Mouse (Mus musculus) heart, postnatal 14 days (tissue): ENCODE measurements around the gene Tmem63a. TPM values are rescaled to one million over a fixed set of nuclear protein-coding genes. Genes with fewer than 3 reads are reported as not detected.

Experiments
- DNase-seq, 2 experiments: peaks; one replicate each; pipeline ENCODE4 v3.0.0; 2021 to 2022
- intact Hi-C: fragments of 180-260 bp; cut with DNase I; formaldehyde crosslinking; loops from one replicate; pipeline ENCODE4 v1.15.1; 2025
- total RNA-seq, 2 experiments: library from RNA; stranded (reverse); gene quantifications; 2 replicates each; pipeline ENCODE4 v1.2.3; 2021

Tmem63a gene
- total RNA-seq, 2 experiments from 2014 or later, result 14.9 to 15.3 TPM

DNA sequence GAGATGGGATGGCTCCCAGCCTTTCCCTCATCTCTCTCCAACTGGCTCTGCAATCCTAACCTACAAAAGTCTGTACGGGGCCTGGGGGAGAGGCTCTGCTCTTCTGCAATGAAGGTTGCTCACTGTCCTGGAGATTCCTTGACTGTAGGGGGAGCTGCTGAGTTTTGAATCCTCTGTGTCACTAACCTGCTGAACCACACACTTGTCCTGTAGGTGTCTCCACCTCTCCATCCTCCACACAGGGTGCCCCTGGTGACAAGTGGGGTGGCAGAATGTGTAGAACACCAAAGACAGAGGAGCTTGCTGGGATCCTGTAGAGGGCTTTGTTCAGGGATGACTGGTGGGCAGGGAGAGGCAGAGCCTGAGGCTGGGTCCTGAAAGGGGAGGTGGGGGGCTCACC, 80.1 kb downstream of the Tmem63a start:
- peak; percentile 41 to 72 for DNase-seq
- intact Hi-C loops, result loop anchor here (5.0 kb wide), 1 partner anchor 35 kb away; no protein-coding TSS in a partner anchor

Other genes with a start within 250 kb of the Tmem63a start
- gene Mixl1, start 245.3 kb upstream of the Tmem63a start, total RNA-seq, result not detected
- gene Acbd3, start 216.3 kb upstream of the Tmem63a start, total RNA-seq, result 10 to 100 TPM; 24.5 to 25.3 TPM
- 100 to 1,000 TPM; 659 to 710 TPM for gene H3f3a, start 128.4 kb upstream of the Tmem63a start, total RNA-seq
- 10 to 100 TPM; 12.4 to 14.9 TPM for gene Sde2, start 91.2 kb upstream of the Tmem63a start, total RNA-seq
- gene Lefty2, start 49.2 kb upstream of the Tmem63a start, total RNA-seq, result under 1 TPM in 1 of 2 experiments, not detected in 1; 0.07 TPM
- 10 to 100 TPM; 14.8 to 15.1 TPM for gene Pycr2, start 38.1 kb upstream of the Tmem63a start, total RNA-seq
- under 1 TPM; 0.66 to 0.81 TPM for gene Lefty1, start 7.3 kb upstream of the Tmem63a start, total RNA-seq
- gene Ephx1, start 78.6 kb downstream of the Tmem63a start, total RNA-seq, result 10 to 100 TPM; 20.7 to 25.9 TPM
- gene 9130409I23Rik, start 108.9 kb downstream of the Tmem63a start, total RNA-seq, result not detected
- gene Nvl, start 201.9 kb downstream of the Tmem63a start, total RNA-seq, result 1 to 10 TPM; 9.7 TPM
- gene Cnih4, start 202.3 kb downstream of the Tmem63a start, total RNA-seq, result 10 to 100 TPM; 41.6 to 48.6 TPM